Mouse (Mus musculus) layer of hippocampus, adult 18-20 months (tissue): ENCODE measurements at regions not wholly inside any gene's neighbourhood (a gene's known extent, or its start where the extent isn't known, plus 50 kb on each side); places are given as distances from the start of the nearest gene placed in this dataset.
"Not testable (repeated sequence)": the region's sequence is repeated elsewhere in the genome, so short reads cannot be mapped to it uniquely, and the experiment has no call there.

Experiments
- DNase-seq, 2 experiments: peaks; one replicate each; pipeline ENCODE4 v3.0.0; 2022; ENCODE audit warnings: low spot score in 2 of 2

DNA sequence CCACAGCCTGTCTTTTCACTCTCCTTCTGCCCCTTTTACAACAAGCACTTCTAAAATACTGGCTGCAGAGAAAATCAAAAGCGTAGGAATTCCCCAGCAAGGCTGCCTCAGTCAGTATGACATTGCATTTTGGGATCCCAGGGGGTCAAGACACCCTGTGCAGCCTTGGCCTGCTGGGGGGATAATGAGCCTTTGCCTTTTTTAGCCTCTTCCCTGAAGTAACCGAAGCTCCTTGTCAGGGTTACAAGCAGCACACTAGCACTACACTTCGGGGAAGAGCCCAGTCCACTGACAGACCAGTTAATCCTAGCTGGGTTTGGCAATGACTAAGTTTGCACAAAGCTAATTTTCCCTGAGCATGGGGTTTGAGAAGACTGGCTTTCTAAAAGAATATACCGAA lies 207.7 kb upstream of the 1700056E22Rik start:
- no peak for DNase-seq

DNA sequence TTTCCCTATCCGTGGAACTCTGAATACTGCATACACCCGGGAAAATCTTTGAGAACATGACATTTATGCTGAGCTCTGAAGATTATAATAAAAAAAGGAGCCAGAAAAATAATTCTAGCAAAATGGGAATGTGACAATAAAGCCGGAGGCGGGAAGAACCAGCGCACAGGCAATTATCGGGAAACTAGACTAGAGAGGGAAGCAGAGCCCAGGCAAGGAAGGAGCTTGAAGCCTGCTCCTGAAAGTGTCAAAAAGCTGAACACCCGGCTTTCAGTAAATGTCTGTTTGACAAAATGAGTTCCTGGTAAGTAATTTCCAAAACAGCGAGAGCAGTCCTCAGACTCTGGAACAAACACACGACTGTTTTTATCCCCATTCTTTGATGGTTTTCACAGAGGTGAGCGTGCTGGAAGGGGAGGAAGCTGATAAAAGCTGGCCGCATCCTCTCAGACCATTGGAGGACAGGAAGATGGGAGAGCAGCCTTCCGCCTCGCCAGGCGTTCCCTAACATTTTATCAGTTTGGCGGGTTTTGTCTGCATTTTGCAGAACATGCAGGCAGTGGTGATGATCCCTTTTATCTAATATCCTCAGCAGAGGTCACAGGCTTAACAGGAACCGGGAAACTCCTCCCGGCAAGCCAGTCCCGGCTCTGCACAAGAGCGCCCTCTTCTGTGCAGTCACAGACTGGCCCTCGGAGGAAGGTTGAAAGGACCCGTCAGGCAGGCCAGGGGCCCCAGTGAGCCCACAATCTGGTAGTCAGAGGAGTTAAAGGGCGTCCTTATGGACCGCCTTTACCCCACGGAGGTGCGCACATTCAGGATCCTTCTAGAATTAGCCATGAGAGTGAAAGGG lies 201.3 kb upstream of the 1700056E22Rik start:
- peak; percentile 35 to 73 for DNase-seq

DNA sequence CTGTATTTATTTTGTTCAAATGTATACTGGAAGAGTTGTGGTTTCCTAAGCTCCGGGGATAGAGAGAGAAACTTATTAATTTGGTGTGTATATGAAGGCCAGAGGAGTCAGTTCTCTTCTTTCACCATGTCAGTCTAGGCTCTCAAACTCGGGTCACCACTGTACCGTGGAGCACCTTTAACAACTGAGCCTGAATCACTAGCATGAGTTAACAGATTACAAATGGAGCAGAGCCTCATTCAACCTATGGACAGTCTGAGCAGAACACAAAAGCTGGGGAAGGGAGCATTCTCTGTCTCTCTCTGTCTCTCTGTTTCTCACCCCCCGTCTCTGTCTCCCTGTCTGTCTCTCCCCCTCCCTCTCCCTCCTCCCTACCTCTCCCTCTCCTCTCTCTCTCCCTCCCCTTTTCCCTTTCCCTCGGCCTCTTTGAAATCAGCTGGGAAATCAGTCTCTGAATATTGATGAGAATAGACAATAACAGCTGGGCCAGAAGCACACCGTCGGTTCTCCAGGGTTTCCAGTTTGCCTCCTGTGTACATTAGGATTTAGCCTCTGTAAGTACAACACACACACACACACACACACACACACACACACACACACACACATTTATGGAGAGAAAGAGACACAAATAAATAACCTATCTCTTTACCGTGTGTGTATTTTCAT lies 200.4 kb upstream of the 1700056E22Rik start:
- DNase-seq: no peak

DNA sequence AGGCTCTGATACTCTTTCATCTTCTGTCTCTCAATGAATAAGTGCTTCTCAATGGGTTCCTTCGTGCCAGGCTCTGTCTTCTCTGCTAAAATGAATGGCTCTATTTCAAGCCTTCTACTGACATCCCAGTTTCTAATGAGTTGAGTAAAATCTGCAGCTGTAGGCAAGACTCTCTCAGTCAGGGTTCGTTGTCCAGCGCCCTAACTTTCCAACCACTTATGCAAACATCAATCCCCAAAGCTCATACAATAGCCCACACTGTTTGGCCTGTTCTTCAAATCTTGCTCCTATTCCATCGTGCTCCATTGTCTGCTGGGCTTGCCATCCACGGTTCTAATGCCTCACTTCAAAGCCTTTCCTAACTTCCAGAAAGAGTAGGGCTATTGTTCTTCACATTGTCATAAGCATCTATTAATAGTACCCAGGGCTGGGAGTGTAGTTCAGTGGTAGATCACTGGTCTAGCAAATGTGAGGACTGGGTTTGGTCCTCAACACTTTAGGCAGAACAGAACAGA lies 199.7 kb upstream of the 1700056E22Rik start:
- DNase-seq: peak; percentile 8 to 20

DNA sequence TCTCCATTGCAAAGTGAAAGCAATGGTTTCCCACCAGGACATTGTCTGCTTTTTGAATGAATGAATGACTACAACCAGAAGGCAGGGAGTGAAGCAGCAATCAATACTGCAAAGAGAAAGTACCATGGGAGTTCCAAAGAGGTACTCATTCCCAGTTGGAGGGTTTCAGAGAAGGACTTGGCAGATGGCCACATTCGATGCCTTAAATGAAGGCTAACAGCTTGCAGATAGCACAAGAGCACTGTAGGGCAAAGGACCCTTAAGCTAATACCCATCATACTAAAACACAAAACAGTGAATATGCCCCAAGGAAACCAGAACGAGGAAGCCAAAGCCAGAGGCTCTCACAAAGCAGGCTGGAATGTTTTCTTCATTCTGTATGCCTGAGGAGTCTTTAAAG lies 188.2 kb upstream of the 1700056E22Rik start:
- DNase-seq: no peak

DNA sequence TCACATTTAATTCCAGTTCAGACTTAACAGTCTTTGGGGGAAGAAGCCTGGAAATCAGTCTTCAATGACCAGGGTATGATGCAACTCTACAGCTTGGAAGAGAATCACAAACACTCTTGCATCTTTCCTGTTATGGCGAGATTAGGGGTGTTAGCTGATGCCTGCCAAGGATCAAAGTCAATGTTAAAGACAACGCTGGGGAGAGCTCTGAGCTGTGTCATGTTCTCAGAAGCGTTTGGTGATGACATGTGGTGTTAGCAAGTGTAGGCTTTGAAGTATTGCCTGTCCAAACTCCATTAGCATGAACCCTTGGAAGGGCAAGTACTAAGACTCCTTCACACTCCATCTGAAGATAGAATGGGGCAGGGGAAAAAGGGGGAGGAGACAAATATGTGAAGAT lies 187.7 kb upstream of the 1700056E22Rik start:
- DNase-seq: no peak

DNA sequence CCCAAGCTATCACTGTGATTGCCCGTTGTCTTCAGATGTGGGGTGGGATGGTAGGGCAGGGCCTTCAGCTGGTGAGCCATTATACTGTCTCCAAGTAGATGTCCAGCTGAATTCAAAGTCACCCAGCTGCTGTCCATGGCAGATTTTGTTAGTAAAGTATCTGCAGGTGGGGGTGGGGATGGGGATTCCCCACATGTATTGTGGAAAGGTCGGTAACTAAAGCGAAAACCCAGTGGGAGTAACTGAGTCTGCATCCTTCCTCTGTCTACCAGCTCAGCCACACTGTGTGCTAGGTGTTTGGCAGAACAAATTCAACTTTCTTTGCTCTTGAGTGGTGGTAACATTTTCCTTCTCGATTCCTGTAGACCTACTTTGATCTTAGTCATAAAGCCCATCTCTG lies 163.2 kb upstream of the 1700056E22Rik start:
- no peak for DNase-seq

DNA sequence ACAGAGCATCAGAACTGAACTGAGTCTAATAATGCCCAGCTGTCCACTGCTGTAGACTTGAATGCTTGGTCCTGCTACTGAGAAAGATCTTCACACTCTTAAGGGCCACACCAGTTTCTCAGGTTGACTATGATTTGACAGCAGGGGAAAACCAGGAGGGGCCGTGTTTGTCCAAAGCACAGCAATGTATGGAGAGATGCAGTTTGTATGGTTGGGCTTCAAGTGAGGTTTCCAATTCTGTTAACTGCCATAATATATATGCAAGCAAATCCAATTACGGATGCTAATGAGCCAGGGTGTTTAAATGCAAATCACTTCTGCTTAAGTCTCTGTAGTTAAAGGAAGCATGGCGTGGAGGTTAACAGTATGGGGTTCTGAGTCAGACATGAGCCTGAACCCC lies 157.2 kb upstream of the 1700056E22Rik start:
- no peak for DNase-seq

DNA sequence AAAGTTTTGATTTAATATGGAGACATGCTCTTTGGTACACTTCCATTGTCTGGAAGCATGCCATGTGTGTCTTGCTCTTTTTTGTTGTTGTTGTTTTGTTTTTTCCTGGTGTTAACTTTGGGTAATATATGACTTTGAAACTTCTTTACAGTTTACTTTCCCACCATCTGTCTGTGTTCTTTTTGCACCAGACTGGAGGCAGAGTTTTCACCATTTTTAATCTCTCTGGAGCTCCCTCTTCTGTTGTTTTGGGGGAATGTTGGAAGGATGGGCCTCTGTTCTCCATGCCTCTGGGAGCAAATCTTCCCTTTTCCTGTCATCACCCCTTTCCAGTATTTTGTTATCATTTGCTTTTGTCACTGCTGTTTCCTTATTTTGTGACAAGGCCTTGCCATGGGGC lies 153.5 kb upstream of the 1700056E22Rik start:
- DNase-seq: peak in 1 of 2 experiments; percentile 51

DNA sequence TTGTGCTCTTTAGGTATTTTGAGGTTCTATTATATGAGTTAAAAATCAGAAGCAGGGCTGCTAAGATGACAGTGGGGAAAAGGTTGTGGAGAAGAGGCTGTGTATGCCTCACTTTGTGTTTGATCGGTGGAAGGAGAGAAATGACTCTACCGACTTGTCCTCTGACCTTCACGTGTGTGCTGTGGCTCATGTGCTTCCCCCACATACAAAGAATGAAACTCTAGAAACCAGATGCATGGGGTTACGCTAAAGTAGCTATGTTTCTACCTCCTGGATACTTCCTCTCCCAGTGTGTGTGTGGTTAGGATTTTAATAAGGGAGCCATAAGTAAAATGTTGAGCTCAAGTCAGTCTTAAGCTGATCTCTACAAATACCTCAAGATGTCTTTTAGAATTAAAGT lies 148.1 kb upstream of the 1700056E22Rik start:
- DNase-seq: no peak

DNA sequence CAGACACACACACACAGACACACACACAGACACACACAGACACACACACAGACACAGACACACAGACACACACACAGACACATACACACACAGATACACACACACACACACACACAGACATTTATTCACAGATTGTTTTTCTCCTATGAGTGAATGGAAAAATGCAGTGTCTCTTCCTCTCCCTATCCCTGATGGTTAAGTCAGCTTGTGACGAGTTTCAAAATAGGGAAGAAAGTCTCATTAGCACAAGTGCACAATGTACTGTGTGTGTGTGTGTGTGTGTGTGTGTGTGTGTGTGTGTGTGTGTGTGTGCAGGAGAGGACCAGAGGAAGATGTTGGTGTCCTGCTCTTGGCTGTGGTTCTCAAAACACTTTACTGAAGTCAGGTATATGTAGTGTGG lies 140.3 kb upstream of the 1700056E22Rik start:
- DNase-seq: not testable (repeated sequence)

DNA sequence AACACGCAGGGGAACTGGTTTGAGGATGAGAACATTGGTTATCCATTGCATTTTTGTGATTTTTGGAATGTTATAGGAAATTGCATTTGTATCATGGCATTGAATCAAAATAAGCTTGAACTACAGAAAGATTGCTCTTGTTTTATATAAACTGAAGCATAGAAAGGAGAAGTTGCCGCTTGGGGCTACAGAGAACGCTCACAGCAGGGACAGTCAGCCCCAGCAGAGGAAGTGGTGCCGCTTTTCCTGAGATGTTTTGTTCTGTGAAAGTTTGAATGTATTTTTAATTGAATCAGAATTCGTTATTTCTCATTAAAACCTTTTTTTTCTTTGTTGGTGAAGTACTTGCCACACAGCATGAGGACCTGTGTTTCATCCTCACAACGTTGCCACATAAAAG lies 139.6 kb upstream of the 1700056E22Rik start:
- DNase-seq: no peak

DNA sequence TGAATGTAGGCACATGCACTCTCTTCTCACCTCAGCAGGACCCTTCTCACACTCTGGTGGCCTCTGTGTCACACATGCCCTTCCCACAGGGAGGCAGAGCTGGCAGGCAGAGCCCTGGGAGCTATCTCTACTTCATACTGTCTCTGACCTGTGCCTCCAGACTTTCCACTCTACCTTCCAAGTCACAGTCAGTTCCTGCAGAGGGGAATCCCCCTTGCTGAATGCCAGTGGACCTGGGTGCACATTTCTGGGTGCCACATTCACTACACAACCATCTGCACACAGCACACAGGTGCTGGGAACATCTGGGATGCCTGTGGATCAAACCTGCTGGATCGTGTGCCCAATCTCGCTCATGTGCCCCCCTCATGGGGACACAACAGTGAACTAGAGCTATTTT lies 138.9 kb upstream of the 1700056E22Rik start:
- no peak for DNase-seq

DNA sequence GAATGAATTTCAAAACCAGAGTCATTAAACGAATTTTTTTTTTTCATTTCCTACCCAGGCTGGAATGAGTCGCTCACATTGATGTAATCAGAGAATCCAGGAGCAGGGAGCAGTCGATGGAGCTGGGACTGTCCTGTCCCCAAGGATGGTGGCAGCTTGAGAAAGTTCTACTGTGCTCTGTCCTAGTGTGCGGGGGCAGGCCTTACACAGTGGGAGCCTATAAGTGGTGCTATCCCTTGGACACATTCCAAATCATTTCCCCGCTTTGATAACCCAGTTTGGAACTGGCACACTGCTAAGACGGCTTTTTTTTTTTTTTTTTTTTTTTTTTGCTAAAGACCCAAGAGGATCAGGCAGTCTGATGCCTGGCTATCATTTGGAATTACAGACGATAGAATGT lies 137.5 kb upstream of the 1700056E22Rik start:
- no peak for DNase-seq

DNA sequence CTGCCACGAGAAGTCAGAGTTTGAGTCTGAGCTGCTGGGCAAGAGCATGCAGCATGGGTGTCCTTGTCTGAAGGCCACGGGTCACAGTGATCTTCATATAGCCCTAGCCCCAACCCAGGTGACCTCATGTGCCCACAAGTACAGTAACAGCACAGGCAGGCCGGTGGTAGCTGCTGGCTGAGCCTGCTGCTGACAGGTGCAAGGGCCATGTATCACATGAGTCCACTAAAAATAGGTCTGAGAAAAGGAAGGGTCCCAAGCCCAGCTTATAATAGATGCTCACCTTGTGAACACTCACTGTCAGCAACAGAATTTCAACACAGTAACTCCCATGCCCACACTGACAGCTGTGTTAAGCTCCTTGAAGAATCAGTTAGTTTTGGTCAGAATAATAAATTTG lies 136.8 kb upstream of the 1700056E22Rik start:
- no peak for DNase-seq

DNA sequence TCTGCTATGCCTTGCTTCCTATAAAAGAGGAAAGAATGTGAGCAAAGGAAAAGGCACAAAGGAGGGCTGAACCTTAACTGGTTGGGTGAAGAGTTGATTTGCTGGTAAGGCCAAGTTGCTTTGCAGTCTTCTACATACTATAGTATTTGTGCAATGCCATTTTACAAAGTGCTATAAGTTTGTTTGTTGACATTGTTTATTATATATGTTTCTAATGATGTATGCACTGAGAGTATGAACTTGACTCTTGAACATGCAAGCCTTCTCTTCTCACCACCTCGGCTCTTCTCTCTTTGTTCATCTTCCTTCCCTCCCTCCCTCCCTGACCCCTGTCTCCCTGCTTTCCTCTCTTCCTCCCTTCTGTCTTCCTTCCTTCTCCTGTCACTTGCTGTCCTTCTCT lies 135.9 kb upstream of the 1700056E22Rik start:
- DNase-seq: no peak

DNA sequence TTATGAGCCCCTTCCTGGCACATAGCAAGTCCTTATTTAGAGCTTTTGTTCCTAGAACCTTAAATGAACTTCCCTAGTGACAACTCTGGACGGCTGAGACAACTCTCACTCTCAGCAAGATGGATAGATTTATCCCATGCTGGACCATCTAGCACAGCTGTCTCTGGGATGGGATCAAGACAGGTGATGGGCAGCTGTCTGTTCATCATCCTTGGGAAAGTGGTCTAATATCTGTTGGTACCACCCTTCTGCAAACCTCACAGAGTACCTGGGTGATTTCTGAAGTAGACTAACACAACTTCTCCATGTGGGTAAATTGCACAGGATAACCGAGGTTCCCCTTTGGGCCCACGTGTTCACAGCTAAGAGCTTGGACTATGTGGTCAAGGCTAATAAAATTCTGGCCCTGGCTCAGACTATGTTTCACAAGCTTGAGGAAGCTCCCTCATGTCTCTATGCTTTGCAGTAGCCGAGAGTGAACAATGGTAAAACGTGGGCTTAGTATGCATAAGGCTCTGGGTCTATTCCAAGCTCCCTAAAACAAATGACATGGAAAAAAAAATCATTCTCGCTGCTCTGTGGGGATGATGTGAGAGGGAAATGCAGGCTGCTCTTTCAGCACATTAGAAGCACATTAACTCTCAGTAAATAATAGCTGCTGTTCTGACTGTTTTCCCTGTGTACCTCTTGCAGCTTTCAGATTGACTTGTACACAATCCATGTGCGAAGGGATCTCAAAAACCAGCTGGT lies 135.1 kb upstream of the 1700056E22Rik start:
- peak in 1 of 2 experiments; percentile 31 for DNase-seq

DNA sequence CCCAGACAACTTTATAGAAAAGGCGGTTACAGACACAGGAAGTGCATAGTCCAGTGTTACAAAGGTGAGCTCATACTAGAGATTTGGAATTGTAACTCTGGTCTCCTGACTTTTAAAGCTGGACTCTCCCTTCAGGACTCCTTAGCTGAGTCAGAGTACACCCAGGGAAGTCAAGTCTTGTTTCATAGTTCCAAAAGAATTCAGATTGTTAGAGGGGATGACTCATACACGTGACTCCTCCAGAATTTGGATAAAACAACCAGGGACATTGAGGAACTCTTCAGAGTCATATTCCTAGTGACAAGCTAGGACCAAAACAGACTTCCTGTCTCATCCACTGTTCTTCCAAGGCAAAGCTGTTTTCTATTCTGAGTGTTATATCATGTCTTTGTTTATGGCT lies 132.8 kb upstream of the 1700056E22Rik start:
- DNase-seq: no peak

DNA sequence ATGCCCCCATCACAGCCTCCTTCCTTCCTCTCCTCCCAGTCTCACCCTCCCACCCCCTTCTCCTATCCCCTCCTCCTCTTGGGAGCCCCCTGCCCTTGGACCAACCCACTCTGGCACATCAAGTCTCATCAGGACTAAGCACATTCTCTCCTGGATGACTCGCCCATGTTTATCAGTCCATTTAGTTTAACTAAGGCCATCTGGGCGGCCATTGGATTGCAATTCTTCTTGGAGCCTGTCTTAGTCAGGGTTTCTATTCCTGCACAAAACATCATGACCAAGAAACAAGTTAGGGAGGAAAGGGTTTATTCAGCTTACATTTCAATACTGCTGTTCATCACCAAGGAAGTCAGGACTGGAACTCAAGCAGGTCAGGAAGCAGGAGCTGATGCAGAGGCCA lies 128.4 kb upstream of the 1700056E22Rik start:
- not testable (repeated sequence) for DNase-seq

DNA sequence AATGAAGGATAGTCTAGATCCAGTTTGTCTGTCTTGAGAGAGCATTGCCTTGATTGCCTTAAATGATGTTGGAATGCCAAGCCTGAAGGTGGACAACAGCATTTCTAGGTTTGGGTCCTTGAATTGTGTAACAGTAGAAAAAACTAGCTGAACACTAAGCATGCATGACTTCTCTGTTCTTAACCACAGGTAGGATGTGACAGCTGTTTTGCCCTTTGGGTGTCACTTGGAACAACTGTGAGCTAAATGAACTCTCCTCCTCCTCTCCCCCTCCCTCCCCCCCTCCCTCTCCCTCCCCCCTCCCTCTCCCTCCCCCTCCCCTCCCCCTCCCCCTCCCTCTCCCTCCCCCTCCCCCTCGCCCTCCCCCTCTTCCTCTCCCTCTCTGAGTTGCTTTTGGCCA lies 113.6 kb upstream of the 1700056E22Rik start:
- DNase-seq: no peak

DNA sequence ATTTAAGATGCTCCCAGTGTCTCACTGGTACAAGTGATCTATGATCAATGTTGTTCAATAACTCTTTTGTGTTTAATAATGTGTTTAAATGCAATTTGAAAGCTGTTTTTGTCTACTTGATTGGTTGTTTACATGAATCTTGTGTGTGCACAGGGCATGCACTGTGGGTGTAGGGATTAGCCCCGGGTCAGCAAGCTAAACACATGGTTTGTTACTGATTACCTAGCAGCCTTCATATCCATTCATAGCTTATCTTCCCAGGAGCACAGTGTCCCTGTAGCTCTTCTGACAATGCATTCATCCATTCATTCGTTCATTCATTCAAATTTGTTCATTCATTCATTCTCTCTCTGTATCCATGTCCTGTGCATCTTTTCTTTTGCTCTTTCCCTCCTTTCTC lies 108.9 kb upstream of the 1700056E22Rik start:
- DNase-seq: no peak

DNA sequence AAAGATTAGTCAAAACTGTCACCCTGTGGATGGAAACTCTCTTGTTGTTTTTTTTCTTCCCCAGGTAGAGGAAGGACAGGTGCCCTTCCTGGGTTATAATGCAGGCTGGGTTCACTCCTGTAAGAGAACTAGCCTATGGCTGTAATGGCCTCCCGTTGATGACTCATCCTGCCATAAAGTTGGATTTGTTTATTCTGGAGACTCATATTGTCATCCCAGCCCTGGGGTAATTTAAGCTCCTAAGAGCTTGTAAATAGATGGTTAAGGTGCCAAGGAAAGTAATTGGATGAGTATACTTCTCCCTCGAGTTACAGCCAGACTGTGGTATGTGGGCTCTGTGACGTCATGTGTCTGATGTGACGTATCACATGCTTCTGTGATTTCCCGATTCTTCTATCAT lies 106.4 kb upstream of the 1700056E22Rik start:
- DNase-seq: no peak
